Mouse (Mus musculus): ENCODE results near the gene Aldh1l1. TPM values are rescaled to one million over a fixed set of nuclear protein-coding genes. Genes with fewer than 3 reads are reported as not detected.

Gene Aldh1l1
- polyA plus RNA-seq, 1 experiment from 2014 or later: 1.2 TPM

GRCm38 (mm10) chr6:90461181-90461580 lies 25.0 kb upstream of the Aldh1l1 start:
- Histone ChIP-seq H3K4me1 (replicated peaks; ENCODE audit: control insufficient read depth, insufficient read depth, low read length) (peaks cover 6% of the 10 kb centered on the region; the same call in 1 of the 2 replicates), H3K27ac (ENCODE audit: low read depth, low read length) (no peak overlapping the region), H3K36me3 (ENCODE audit: control insufficient read depth, insufficient read depth, low read length) (no peaks in the 10 kb centered on the region), H3K27me3 (ENCODE audit: control insufficient read depth, insufficient read depth, low read length) (peaks cover 19% of the 10 kb centered on the region), H3K4me3 (ENCODE audit: low read depth, low read length) (no peak overlapping the region), H3K9me3 (ENCODE audit: control insufficient read depth, low read length) (no peaks in the 10 kb centered on the region), H3K4me2 (ENCODE audit: low read depth, low read length, severe bottlenecking) (no peak overlapping the region), H3K9ac (ENCODE audit: low read length) (no peak overlapping the region)
- 79% methylated on average over 2 of the region's 2 CpGs for WGBS
- ATAC-seq (replicated peaks; ENCODE audit: low FRiP score): no peak
- no peak for DNase-seq (ENCODE audit: low spot score)

GRCm38 (mm10) chr6:90461771-90462170 lies 24.5 kb upstream of the Aldh1l1 start:
- Histone ChIP-seq H3K4me1 (replicated peaks; ENCODE audit: control insufficient read depth, insufficient read depth, low read length) (peaks cover 6% of the 10 kb centered on the region; the same call in 1 of the 2 replicates), H3K4me3 (ENCODE audit: low read depth, low read length) (peak overlapping the region; percentile 59), H3K9me3 (ENCODE audit: control insufficient read depth, low read length) (no peaks in the 10 kb centered on the region), H3K27me3 (ENCODE audit: control insufficient read depth, insufficient read depth, low read length) (peaks cover 19% of the 10 kb centered on the region), H3K9ac (ENCODE audit: low read length) (no peak overlapping the region), H3K4me2 (ENCODE audit: low read depth, low read length, severe bottlenecking) (peak overlapping the region; percentile 100), H3K36me3 (ENCODE audit: control insufficient read depth, insufficient read depth, low read length) (no peaks in the 10 kb centered on the region), H3K27ac (ENCODE audit: low read depth, low read length) (no peak overlapping the region)
- 7% methylated on average over 12 of the region's 12 CpGs for WGBS
- ATAC-seq (replicated peaks; ENCODE audit: low FRiP score): no peak; the same call in 1 of the 2 replicates
- no peak for DNase-seq (ENCODE audit: low spot score)

GRCm38 (mm10) chr6:90462181-90462706 lies 24.0 kb upstream of the Aldh1l1 start, which contains the start of gene Klf15:
Gene Klf15, plus strand, starts transcription at chr6:90462576.
- Histone ChIP-seq H3K27me3 (ENCODE audit: control insufficient read depth, insufficient read depth, low read length) (peaks cover 19% of the 10 kb centered on the region), H3K27ac (ENCODE audit: low read depth, low read length) (no peak within 1 kb of the TSS), H3K36me3 (ENCODE audit: control insufficient read depth, insufficient read depth, low read length) (no peaks in the 10 kb centered on the region), H3K4me3 (ENCODE audit: low read depth, low read length) (peak within 1 kb of the TSS; percentile 59), H3K4me1 (replicated peaks; ENCODE audit: control insufficient read depth, insufficient read depth, low read length) (peaks cover 6% of the 10 kb centered on the region; the same call in 1 of the 2 replicates), H3K9me3 (ENCODE audit: control insufficient read depth, low read length) (no peaks in the 10 kb centered on the region), H3K9ac (ENCODE audit: low read length) (peak within 1 kb of the TSS; percentile 48), H3K4me2 (ENCODE audit: low read depth, low read length, severe bottlenecking) (peak within 1 kb of the TSS; percentile 100)
- ATAC-seq (replicated peaks; ENCODE audit: low FRiP score) (peak; percentile 78), DNase-seq (ENCODE audit: low spot score) (peak; percentile 80)
- WGBS: under 1% methylated on average over 62 of the region's 70 CpGs

GRCm38 (mm10) chr6:90462841-90463227 lies 23.4 kb upstream of the Aldh1l1 start:
- WGBS: under 1% methylated on average over 37 of the region's 38 CpGs
- peak; percentile 62 for ATAC-seq (replicated peaks; ENCODE audit: low FRiP score)
- Histone ChIP-seq H3K4me3 (ENCODE audit: low read depth, low read length) (peak overlapping the region; percentile 59), H3K36me3 (ENCODE audit: control insufficient read depth, insufficient read depth, low read length) (no peaks in the 10 kb centered on the region), H3K27ac (ENCODE audit: low read depth, low read length) (no peak overlapping the region), H3K27me3 (ENCODE audit: control insufficient read depth, insufficient read depth, low read length) (peaks cover 19% of the 10 kb centered on the region), H3K4me1 (replicated peaks; ENCODE audit: control insufficient read depth, insufficient read depth, low read length) (peaks cover 6% of the 10 kb centered on the region; the same call in 1 of the 2 replicates), H3K9ac (ENCODE audit: low read length) (peak overlapping the region; percentile 48), H3K4me2 (ENCODE audit: low read depth, low read length, severe bottlenecking) (peak overlapping the region; percentile 100), H3K9me3 (ENCODE audit: control insufficient read depth, low read length) (no peaks in the 10 kb centered on the region)
- DNase-seq (ENCODE audit: low spot score): no peak

GRCm38 (mm10) chr6:90463228-90463862 lies 22.9 kb upstream of the Aldh1l1 start:
- Histone ChIP-seq H3K9me3 (ENCODE audit: control insufficient read depth, low read length) (no peaks in the 10 kb centered on the region), H3K4me2 (ENCODE audit: low read depth, low read length, severe bottlenecking) (peak overlapping the region; percentile 100), H3K27me3 (ENCODE audit: control insufficient read depth, insufficient read depth, low read length) (peaks cover 19% of the 10 kb centered on the region), H3K4me3 (ENCODE audit: low read depth, low read length) (peak overlapping the region; percentile 59), H3K27ac (ENCODE audit: low read depth, low read length) (no peak overlapping the region), H3K4me1 (replicated peaks; ENCODE audit: control insufficient read depth, insufficient read depth, low read length) (peaks cover 6% of the 10 kb centered on the region; the same call in 1 of the 2 replicates), H3K36me3 (ENCODE audit: control insufficient read depth, insufficient read depth, low read length) (no peaks in the 10 kb centered on the region), H3K9ac (ENCODE audit: low read length) (peak overlapping the region; percentile 48)
- peak; percentile 79 for DNase-seq (ENCODE audit: low spot score)
- ATAC-seq (replicated peaks; ENCODE audit: low FRiP score): peak; percentile 76
- 0% methylated on average over 31 of the region's 31 CpGs for WGBS

- Histone ChIP-seq H3K9me3 (ENCODE audit: control insufficient read depth, low read length) (no peaks in the 10 kb centered on the region), H3K4me1 (replicated peaks; ENCODE audit: control insufficient read depth, insufficient read depth, low read length) (peaks cover 6% of the 10 kb centered on the region; the same call in 1 of the 2 replicates), H3K4me2 (ENCODE audit: low read depth, low read length, severe bottlenecking) (peak overlapping the region; percentile 100), H3K27ac (ENCODE audit: low read depth, low read length) (no peak overlapping the region), H3K4me3 (ENCODE audit: low read depth, low read length) (no peak overlapping the region), H3K27me3 (ENCODE audit: control insufficient read depth, insufficient read depth, low read length) (peaks cover 19% of the 10 kb centered on the region), H3K36me3 (ENCODE audit: control insufficient read depth, insufficient read depth, low read length) (no peaks in the 10 kb centered on the region), H3K9ac (ENCODE audit: low read length) (no peak overlapping the region)
- DNase-seq (ENCODE audit: low spot score) (no peak), ATAC-seq (replicated peaks; ENCODE audit: low FRiP score) (no peak)
- WGBS: 29% methylated on average over 7 of the region's 7 CpGs
Measured at GRCm38 (mm10) chr6:90463890-90464421, 22.3 kb upstream of the Aldh1l1 start.

GRCm38 (mm10) chr6:90465028-90465640 lies 21.1 kb upstream of the Aldh1l1 start:
- ATAC-seq (replicated peaks; ENCODE audit: low FRiP score): no peak

GRCm38 (mm10) chr6:90466079-90466478 lies 20.1 kb upstream of the Aldh1l1 start:
- ATAC-seq (replicated peaks; ENCODE audit: low FRiP score): no peak
- WGBS: 86% methylated on average over 10 of the region's 10 CpGs
- peaks cover 16% of the 10 kb centered on the region for H3K27me3 ChIP-seq (ENCODE audit: control insufficient read depth, insufficient read depth, low read length)

More at GRCm38 (mm10) chr6:90465028-90465640, 21.1 kb upstream of the Aldh1l1 start:
- Histone ChIP-seq H3K4me1 (replicated peaks; ENCODE audit: control insufficient read depth, insufficient read depth, low read length) (peaks cover 6% of the 10 kb centered on the region; the same call in 1 of the 2 replicates), H3K27ac (ENCODE audit: low read depth, low read length) (no peak overlapping the region), H3K9me3 (ENCODE audit: control insufficient read depth, low read length) (no peaks in the 10 kb centered on the region), H3K9ac (ENCODE audit: low read length) (no peak overlapping the region), H3K27me3 (ENCODE audit: control insufficient read depth, insufficient read depth, low read length) (peaks cover 19% of the 10 kb centered on the region), H3K4me3 (ENCODE audit: low read depth, low read length) (no peak overlapping the region), H3K36me3 (ENCODE audit: control insufficient read depth, insufficient read depth, low read length) (no peaks in the 10 kb centered on the region), H3K4me2 (ENCODE audit: low read depth, low read length, severe bottlenecking) (no peak overlapping the region)
- DNase-seq (ENCODE audit: low spot score): peak; percentile 33
- 92% methylated on average over 11 of the region's 11 CpGs for WGBS

More at GRCm38 (mm10) chr6:90466079-90466478, 20.1 kb upstream of the Aldh1l1 start:
- no peak overlapping the region for H3K4me3 ChIP-seq (ENCODE audit: low read depth, low read length)
- no peak overlapping the region for H3K27ac ChIP-seq (ENCODE audit: low read depth, low read length)
- DNase-seq (ENCODE audit: low spot score): peak; percentile 45
- peaks cover 6% of the 10 kb centered on the region; the same call in 1 of the 2 replicates for H3K4me1 ChIP-seq (replicated peaks; ENCODE audit: control insufficient read depth, insufficient read depth, low read length)
- no peak overlapping the region for H3K4me2 ChIP-seq (ENCODE audit: low read depth, low read length, severe bottlenecking)
- no peak overlapping the region for H3K9ac ChIP-seq (ENCODE audit: low read length)
- no peaks in the 10 kb centered on the region for H3K9me3 ChIP-seq (ENCODE audit: control insufficient read depth, low read length)
- H3K36me3 ChIP-seq (ENCODE audit: control insufficient read depth, insufficient read depth, low read length): no peaks in the 10 kb centered on the region

Data from forebrain, embryonic 11.5 days (tissue).